Mouse (Mus musculus): ENCODE measurements around the gene Flt1. TPM values are rescaled to one million over a fixed set of nuclear protein-coding genes. Genes with fewer than 3 reads are reported as not detected.
"Not testable (repeated sequence)": the region's sequence is repeated elsewhere in the genome, so short reads cannot be mapped to it uniquely, and the experiment has no call there.

Flt1 gene
- polyA plus RNA-seq, 1 experiment: 0.19 TPM

GRCm38 (mm10) chr5:147574517-147574916, 151.3 kb downstream of the Flt1 start:
- Histone ChIP-seq H3K4me1 (ENCODE audit: control insufficient read depth, insufficient read depth, low read length) (no peaks in the 10 kb centered on the region), H3K4me3 (ENCODE audit: insufficient read depth, low read length) (no peak overlapping the region), H3K27ac (ENCODE audit: insufficient read depth, low read depth, low read length) (no peak overlapping the region)
- TF ChIP-seq POLR2A (IDR thresholded peaks at IDR 0.05; ENCODE audit: borderline replicate concordance, low read depth, low read length) (no peak), CTCF (IDR thresholded peaks at IDR 0.05; ENCODE audit: low read depth, low read length) (no peak)

- H3K27ac ChIP-seq (ENCODE audit: insufficient read depth, low read depth, low read length): no peak overlapping the region
- TF ChIP-seq POLR2A (IDR thresholded peaks at IDR 0.05; ENCODE audit: borderline replicate concordance, low read depth, low read length) (no peak), CTCF (IDR thresholded peaks at IDR 0.05; ENCODE audit: low read depth, low read length) (no peak)
- H3K4me1 ChIP-seq (ENCODE audit: control insufficient read depth, insufficient read depth, low read length): no peaks in the 10 kb centered on the region
- H3K4me3 ChIP-seq (ENCODE audit: insufficient read depth, low read length): no peak overlapping the region
Measured at GRCm38 (mm10) chr5:147573555-147573954, 152.3 kb downstream of the Flt1 start.

GRCm38 (mm10) chr5:147572695-147573094, 153.1 kb downstream of the Flt1 start:
- Histone ChIP-seq H3K4me1 (ENCODE audit: control insufficient read depth, insufficient read depth, low read length) (no peaks in the 10 kb centered on the region), H3K4me3 (ENCODE audit: insufficient read depth, low read length) (no peak overlapping the region), H3K27ac (ENCODE audit: insufficient read depth, low read depth, low read length) (no peak overlapping the region)
- TF ChIP-seq POLR2A (IDR thresholded peaks at IDR 0.05; ENCODE audit: borderline replicate concordance, low read depth, low read length): no peak
- no peak for TF ChIP-seq CTCF (IDR thresholded peaks at IDR 0.05; ENCODE audit: low read depth, low read length)

DNA sequence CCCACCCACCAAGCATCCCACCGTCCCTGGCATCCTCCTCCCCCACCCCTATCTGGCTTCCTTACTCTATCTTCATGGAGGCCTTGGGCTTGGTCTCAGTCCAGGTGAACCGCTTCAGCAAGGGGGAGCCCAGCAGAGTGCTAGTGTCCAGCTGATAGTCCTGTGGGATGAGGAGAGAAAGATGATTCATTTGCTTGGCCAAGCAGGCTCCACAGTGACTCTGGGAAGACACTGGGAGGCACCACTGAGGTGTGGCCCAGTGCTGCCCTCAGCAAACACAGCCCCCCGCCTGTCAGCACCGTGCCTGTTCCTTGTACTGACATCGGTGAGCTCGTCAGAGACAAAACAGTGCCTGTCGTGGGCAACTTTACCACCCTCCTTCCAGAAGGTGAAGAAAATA, 159.5 kb downstream of the Flt1 start:
- H3K4me3 ChIP-seq (ENCODE audit: insufficient read depth, low read length): no peak overlapping the region
- no peak overlapping the region for H3K27ac ChIP-seq (ENCODE audit: insufficient read depth, low read depth, low read length)
- H3K4me1 ChIP-seq (ENCODE audit: control insufficient read depth, insufficient read depth, low read length): no peaks in the 10 kb centered on the region
- TF ChIP-seq CTCF (IDR thresholded peaks at IDR 0.05; ENCODE audit: low read depth, low read length) (no peak), POLR2A (IDR thresholded peaks at IDR 0.05; ENCODE audit: borderline replicate concordance, low read depth, low read length) (no peak)

DNA sequence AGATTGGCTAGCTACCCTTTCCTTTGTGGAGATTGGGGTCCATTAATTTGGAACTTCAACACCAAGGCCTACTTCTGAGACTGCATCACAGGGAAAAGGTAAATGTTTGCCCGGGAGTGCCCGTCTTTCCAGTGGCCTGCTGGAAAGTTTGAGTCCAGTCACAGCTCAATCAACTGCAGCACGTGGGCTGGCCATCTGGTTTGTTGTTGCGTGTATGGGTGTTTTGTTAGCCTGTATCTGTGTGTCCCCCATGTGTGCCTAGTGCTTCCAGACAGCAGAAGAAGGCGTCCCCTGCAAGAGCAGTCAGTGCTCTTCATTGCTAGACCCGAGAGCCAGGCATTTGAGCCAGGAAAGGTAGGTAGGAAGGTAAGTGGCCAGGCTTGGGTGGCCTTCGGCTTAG, 160.4 kb downstream of the Flt1 start:
- H3K4me1 ChIP-seq (ENCODE audit: control insufficient read depth, insufficient read depth, low read length): no peaks in the 10 kb centered on the region
- no peak overlapping the region for H3K4me3 ChIP-seq (ENCODE audit: insufficient read depth, low read length)
- no peak overlapping the region for H3K27ac ChIP-seq (ENCODE audit: insufficient read depth, low read depth, low read length)
- TF ChIP-seq POLR2A (IDR thresholded peaks at IDR 0.05; ENCODE audit: borderline replicate concordance, low read depth, low read length) (no peak), CTCF (IDR thresholded peaks at IDR 0.05; ENCODE audit: low read depth, low read length) (no peak)

DNA sequence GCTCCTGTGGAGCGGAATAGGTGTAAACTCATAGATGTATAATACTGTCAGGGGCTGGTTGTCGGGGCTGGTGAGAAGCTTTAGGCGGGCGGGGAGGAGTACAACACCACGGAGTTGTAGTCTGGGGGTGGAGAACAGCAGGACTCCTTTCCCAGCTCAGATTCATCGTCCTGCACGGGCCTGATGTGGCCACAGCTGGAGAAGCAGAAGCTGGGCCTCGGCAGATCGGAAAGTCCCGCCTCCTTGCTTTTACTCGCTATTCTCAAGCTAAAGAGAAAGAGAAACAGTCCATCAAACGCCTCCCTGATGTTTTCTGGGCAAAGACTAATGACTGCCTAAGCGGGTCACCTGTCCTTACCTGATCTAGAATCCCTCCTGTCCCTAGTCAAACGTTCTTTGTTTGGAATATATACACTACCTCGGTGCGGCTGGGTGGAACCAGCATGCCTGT, 161.6 kb downstream of the Flt1 start:
- Histone ChIP-seq H3K27ac (ENCODE audit: insufficient read depth, low read depth, low read length) (no peak overlapping the region), H3K4me3 (ENCODE audit: insufficient read depth, low read length) (no peak overlapping the region), H3K4me1 (ENCODE audit: control insufficient read depth, insufficient read depth, low read length) (no peaks in the 10 kb centered on the region)
- TF ChIP-seq POLR2A (IDR thresholded peaks at IDR 0.05; ENCODE audit: borderline replicate concordance, low read depth, low read length): no peak
- no peak for TF ChIP-seq CTCF (IDR thresholded peaks at IDR 0.05; ENCODE audit: low read depth, low read length)

DNA sequence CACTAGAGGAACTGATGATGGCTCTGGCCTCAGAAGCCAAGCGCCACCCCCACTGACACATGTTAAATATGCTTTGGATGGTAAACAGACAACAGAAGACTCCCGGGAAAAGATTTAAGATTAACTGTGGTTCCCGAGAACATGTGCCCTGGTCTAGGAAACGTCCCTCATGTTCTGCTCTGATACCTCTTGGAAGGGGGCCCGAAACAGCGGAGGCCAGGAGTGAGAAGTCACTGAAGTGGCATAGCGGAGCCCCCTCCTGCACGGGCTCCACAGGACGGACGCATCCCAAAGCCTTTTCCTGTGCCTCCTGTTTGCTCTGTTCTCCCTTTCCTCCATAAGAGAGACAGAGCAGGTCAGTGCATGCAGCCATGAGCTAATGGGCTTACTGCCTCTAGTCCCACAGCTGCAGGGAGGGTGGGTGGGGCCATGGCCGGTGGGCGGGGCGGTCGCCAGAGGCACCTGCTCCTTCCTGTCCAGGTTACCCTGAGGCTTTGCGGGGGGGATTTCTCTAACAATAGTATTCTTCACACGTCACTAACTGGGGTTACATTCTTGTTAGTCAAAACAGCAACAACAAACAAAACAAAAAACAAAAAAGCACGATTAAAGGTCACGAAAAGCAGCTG, 162.2 kb downstream of the Flt1 start:
- TF ChIP-seq POLR2A (IDR thresholded peaks at IDR 0.05; ENCODE audit: borderline replicate concordance, low read depth, low read length): no peak
- TF ChIP-seq CTCF (IDR thresholded peaks at IDR 0.05; ENCODE audit: low read depth, low read length): no peak
- Histone ChIP-seq H3K27ac (ENCODE audit: insufficient read depth, low read depth, low read length) (no peak overlapping the region), H3K4me1 (ENCODE audit: control insufficient read depth, insufficient read depth, low read length) (no peaks in the 10 kb centered on the region), H3K4me3 (ENCODE audit: insufficient read depth, low read length) (no peak overlapping the region)

DNA sequence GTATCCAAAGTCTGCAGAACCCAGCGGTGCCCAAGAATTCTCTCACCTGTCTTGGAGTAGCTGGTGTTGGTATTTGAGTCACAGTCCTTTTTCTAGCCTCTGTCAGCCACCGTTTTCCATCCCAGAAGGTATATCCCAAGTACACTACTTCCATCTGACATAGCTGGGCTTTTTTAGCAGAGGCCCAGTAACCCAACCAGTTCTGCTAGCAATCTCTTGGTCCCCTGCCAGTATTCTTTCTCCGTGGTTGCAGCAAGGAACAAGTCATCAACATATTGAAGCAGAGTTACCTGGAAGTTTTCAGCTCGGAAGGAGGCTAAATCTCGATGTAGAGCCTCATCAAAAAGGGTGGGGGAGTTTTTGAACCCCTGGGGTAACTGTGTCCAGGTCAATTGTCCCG, 168.2 kb downstream of the Flt1 start:
- not testable (repeated sequence) for H3K27ac ChIP-seq (ENCODE audit: insufficient read depth, low read depth, low read length); H3K4me3 ChIP-seq (ENCODE audit: insufficient read depth, low read length)
- peaks cover 10% of the 10 kb centered on the region for H3K4me1 ChIP-seq (ENCODE audit: control insufficient read depth, insufficient read depth, low read length)

DNA sequence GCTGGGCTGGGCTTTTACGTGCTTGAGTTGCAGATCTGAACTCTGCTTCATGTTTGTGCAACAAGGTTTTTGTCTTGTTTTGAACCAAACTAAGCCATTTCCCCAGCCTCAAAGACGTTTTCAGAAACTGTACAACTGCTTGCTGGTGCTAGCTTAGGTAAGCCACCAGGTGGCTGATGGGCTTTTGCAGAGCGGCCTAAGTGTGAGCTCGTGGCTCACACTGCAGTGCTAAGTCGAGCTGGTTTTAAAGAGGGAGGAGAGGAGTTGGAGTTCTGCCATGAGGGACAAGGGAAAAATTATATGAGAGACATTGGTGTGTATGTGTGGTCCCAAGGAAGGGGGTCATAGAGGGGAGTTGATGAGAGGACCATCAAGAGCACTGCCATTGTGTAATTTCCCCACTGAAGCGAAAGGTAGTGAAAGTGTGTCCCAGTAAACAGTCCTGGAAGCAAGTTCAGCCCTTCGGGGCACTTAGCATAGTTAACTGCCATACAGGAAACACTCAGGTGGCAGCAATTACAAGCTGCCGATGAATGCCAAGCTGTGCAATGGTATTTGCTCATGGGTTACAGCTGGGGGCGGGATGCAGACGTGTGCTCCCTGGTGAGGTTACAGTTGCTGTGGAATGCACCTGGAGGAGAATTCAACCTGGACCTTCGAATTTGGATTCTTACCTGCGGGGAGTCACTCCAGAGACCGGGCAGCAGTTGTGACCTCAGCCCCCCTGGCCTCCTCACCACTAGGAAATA, 173.8 kb downstream of the Flt1 start:
- Histone ChIP-seq H3K4me3 (ENCODE audit: insufficient read depth, low read length) (no peak overlapping the region), H3K27ac (ENCODE audit: insufficient read depth, low read depth, low read length) (no peak overlapping the region), H3K4me1 (ENCODE audit: control insufficient read depth, insufficient read depth, low read length) (peaks cover 12% of the 10 kb centered on the region)
- TF ChIP-seq CTCF (IDR thresholded peaks at IDR 0.05; ENCODE audit: low read depth, low read length) (no peak), POLR2A (IDR thresholded peaks at IDR 0.05; ENCODE audit: borderline replicate concordance, low read depth, low read length) (no peak)

DNA sequence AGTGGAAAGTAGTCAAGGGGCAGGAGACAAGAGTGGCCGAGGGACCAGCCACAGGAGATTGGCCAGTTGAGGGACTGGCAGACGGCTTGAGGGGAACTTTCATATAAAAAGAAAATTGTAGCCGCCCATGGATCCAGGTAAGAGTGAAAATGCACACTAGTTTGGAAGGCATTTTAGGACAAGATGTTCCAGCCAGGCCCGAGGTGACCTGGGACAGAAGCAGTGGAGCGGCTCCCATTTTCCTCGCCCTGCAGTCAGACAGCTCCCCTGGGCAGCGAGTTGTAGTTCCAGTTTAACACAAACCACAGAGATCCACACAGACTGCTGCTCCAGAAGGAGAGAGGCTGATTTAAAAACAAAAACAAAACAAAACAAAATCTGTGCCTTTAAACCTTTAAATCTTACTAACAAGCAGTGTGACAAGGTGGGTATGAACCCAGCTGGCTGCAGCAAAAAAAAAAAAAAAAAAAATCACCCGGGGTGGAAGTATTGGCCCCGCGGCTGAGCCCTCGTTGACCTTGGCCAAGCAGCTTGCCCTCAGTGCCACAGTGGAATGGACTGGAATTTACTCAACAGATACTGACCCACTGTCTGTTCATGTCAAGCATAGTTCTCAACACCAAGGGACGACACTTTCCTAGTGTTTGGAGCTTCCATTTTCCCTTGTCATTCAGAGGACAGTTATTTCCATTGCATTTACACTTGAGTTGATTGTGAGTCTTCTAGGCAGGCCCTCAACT, 176.6 kb downstream of the Flt1 start:
- Histone ChIP-seq H3K27ac (ENCODE audit: insufficient read depth, low read depth, low read length) (no peak overlapping the region), H3K4me3 (ENCODE audit: insufficient read depth, low read length) (no peak overlapping the region), H3K4me1 (ENCODE audit: control insufficient read depth, insufficient read depth, low read length) (peaks cover 6% of the 10 kb centered on the region; the same call in 1 of the 2 replicates)
- TF ChIP-seq POLR2A (IDR thresholded peaks at IDR 0.05; ENCODE audit: borderline replicate concordance, low read depth, low read length) (no peak), CTCF (IDR thresholded peaks at IDR 0.05; ENCODE audit: low read depth, low read length) (no peak)
